Mouse (Mus musculus) liver, adult 2 months (tissue): ENCODE results near the gene Eif2ak4. TPM values are rescaled to one million over a fixed set of nuclear protein-coding genes. Genes with fewer than 3 reads are reported as not detected.

Experiments used
- DNase-seq: peaks from one replicate; pipeline ENCODE4 v3.0.0-alpha.2; 2011; ENCODE audit warnings: low read depth, low spot score; ENCODE audit errors: extremely low read depth
- H3K27ac ChIP-seq: fragments of 200-500 bp; replicated peaks from 2 replicates; pipeline ENCODE4 v1.5.1; 2012; ENCODE audit warnings: low read depth, mild to moderate bottlenecking, control low read depth, inconsistent platforms, low read length; ENCODE audit not compliant: insufficient read depth
- H3K27me3 ChIP-seq: fragments of 200-500 bp; 2 replicates; pipeline ENCODE4 v1.6.1; 2012; ENCODE audit warnings: mild to moderate bottlenecking, moderate library complexity, low read length, inconsistent platforms; ENCODE audit not compliant: control insufficient read depth, insufficient read depth
- H3K36me3 ChIP-seq: fragments of 200-500 bp; 2 replicates; pipeline ENCODE4 v1.6.1; 2012; ENCODE audit warnings: low read length, inconsistent platforms; ENCODE audit not compliant: control insufficient read depth, insufficient read depth
- H3K4me1 ChIP-seq: fragments of 200-500 bp; 2 replicates; pipeline ENCODE4 v1.6.1; 2011; ENCODE audit warnings: low read length; ENCODE audit not compliant: control insufficient read depth, insufficient read depth
- H3K4me3 ChIP-seq: fragments of 200-500 bp; 2 replicates; pipeline ENCODE4 v1.5.1; 2011; ENCODE audit warnings: low read depth, mild to moderate bottlenecking, control low read depth, low read length, moderate library complexity; ENCODE audit not compliant: insufficient read depth
- H3K79me2 ChIP-seq: fragments of 200-500 bp; 2 replicates; pipeline ENCODE4 v1.6.1; 2012; ENCODE audit warnings: inconsistent platforms, mild to moderate bottlenecking, low read length, moderate library complexity; ENCODE audit not compliant: control insufficient read depth, insufficient read depth
- H3K9ac ChIP-seq: fragments of 200-500 bp; 2 replicates; pipeline ENCODE4 v1.6.1; 2012; ENCODE audit warnings: low read depth, mild to moderate bottlenecking, control low read depth, inconsistent platforms, low read length
- CTCF ChIP-seq: fragments of 200-500 bp; IDR thresholded peaks from 2 replicates; pipeline ENCODE4 v1.5.1; 2011; ENCODE audit warnings: low read depth, low read length, control low read depth
- POLR2A ChIP-seq: fragments of 200-500 bp; IDR thresholded peaks from 2 replicates; pipeline ENCODE4 v1.6.1; 2011; ENCODE audit warnings: low read length, control low read depth; ENCODE audit not compliant: insufficient read depth; ENCODE audit errors: extremely low read depth
- WGBS: fragments of 180-500 bp; shearing (Covaris S2); methylation state at CpG from one replicate; pipeline ENCODE4 v1.1.7; 2018; 5-methylcytosine and 5-hydroxymethylcytosine counted together
- polyA plus RNA-seq: library from polyadenylated mRNA; depleted of rRNA; stranded (reverse); fragments of >200 nt; gene quantifications from 2 replicates; pipeline ENCODE4 v1.2.3, GENCODE M21; 2012; rRNA removed
- total RNA-seq: library from RNA; depleted of rRNA; stranded (reverse); fragments of >200 nt; gene quantifications from 2 replicates; pipeline ENCODE4 v1.2.3, GENCODE M21; 2014; rRNA removed

Eif2ak4 gene
- total RNA-seq (5.4 and 5.6 TPM in 2 replicates), polyA plus RNA-seq (4.2 and 4.8 TPM in 2 replicates)

DNA sequence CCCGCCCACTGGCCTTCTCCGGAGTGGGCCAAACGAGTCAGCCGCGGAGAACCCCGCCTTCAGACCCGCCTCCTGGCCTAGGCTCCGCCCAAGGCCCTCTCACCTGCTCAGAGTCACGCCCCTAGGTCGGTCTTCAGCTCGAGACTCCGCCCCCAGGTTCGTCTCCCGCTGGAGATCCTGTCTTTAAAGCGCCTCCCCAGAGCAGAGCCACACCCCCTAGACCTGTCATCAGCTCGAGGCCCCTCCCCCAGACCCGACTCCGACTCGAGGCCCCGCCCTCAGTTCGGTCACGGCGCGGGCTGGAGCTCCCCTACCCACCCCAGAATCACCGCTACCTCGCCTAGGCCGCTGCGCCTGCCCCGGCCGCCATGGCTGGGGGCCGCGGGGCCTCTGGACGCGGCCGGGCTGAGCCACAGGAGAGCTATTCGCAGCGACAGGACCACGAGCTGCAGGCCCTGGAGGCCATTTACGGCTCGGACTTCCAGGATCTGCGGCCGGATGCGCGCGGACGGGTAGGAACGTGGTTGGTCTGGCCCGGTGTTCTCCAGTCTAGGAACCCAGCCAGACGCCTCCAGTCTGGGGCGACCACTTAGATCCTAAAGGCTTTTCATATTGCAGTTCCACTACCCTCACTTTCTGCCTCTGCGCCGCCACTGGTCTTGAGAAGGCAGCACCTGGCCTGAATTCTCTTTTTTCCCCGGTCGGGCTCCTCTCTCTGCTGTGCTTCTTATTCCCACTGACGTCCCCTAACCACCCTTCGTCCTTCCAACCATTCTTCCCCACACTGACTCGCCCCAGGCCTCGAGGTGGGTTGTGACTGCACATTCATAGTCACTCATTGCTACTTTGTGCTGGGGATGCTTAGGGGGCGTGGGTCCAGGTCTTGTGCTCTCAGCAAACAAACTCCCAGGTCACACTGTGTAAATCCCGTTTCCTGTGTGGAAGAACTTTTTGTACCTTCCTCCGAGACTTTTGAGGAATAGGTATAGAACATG is at the start of gene Eif2ak4:
Eif2ak4 (plus strand) TSS at position 278 of the 995 bp plus-strand sequence.
- Histone ChIP-seq H3K27ac (peak within 1 kb of the TSS; percentile 68), H3K27me3 (no peaks in the 10 kb centered on the region), H3K79me2 (peaks cover 9% of the 10 kb centered on the region; the same call in 1 of the 2 replicates), H3K4me1 (peaks cover 3% of the 10 kb centered on the region; the same call in 1 of the 2 replicates), H3K36me3 (no peaks in the 10 kb centered on the region), H3K9ac (peak within 1 kb of the TSS; percentile 93), H3K4me3 (peak within 1 kb of the TSS; percentile 92)
- DNase-seq, result peak; percentile 96
- under 1% methylated on average over 61 of the region's 61 CpGs for WGBS
- TF ChIP-seq POLR2A (peak; percentile 70; the same call in 1 of the 2 replicates), CTCF (no peak)

DNA sequence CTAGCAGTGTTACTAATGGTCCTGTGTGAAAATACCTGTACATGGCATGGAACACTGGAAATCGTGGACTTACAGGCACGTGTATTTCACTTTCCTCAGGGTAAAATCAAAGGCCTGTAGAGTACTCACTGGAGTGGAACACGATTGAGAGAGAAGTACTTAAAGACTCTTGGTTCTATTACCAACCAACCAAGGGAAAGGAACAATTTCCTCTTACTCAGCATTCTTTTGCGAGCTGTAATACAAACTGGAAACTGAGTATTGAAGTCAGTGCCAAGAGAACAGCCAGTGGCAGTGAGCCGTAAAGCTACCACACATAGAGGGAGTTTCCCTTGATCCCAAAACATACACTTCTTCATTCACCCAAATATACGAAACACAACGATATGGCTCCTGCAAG is 47.1 kb upstream of the Eif2ak4 start:
- H3K27ac ChIP-seq, result no peak overlapping the region
- WGBS, result 85% methylated on average over 7 of the region's 7 CpGs
- DNase-seq, result no peak
- H3K79me2 ChIP-seq, result no peaks in the 10 kb centered on the region
- no peaks in the 10 kb centered on the region for H3K27me3 ChIP-seq
- TF ChIP-seq POLR2A, result no peak
- TF ChIP-seq CTCF, result no peak
- no peak overlapping the region for H3K4me3 ChIP-seq
- H3K4me1 ChIP-seq, result no peaks in the 10 kb centered on the region
- no peak overlapping the region for H3K9ac ChIP-seq
- no peaks in the 10 kb centered on the region for H3K36me3 ChIP-seq

DNA sequence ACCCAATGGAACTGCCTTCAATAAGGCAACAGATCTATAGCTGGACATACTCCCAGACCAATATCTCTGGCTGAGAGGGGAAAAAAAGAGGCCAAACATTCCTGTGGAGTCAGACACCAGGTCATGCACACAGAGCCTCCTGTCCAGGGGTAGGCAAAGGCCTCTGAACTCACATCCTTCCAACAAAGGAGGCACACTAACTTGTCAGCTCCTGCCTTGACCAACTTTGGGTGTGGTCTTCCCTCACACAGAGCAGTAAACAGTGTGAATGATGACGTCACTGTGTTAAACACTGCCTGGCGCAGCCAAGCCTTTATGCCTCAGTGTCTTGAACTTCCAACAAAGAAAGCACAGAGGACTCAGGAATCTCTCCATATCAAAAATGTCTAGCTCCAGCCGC is 44.5 kb upstream of the Eif2ak4 start:
- H3K27ac ChIP-seq, result no peak overlapping the region
- WGBS, result 61% methylated on average over 3 of the region's 3 CpGs
- H3K36me3 ChIP-seq, result no peaks in the 10 kb centered on the region
- no peaks in the 10 kb centered on the region for H3K27me3 ChIP-seq
- TF ChIP-seq POLR2A, result no peak
- no peak for TF ChIP-seq CTCF
- no peak overlapping the region for H3K9ac ChIP-seq
- DNase-seq, result no peak
- no peaks in the 10 kb centered on the region for H3K4me1 ChIP-seq
- H3K4me3 ChIP-seq, result no peak overlapping the region
- H3K79me2 ChIP-seq, result no peaks in the 10 kb centered on the region

DNA sequence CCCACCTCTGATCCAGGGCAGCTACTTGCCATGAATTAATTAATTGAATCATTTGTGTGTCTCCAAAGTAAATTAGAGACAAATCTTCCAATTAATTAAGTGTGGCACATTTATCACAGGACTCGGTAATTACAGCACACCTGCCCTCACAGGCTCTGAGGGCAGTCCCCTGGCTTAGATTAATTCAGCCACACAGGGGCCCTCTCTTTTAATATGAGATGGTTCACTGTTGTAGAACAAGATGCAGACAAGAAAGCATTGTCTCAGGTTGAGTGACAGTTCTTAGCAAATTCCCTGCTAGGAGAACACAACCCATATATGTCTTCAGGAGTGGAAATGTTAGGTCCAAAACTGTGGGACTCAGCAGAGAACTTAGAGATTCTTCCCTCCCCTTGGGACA is 42.9 kb upstream of the Eif2ak4 start:
- TF ChIP-seq CTCF (no peak), POLR2A (no peak)
- H3K4me1 ChIP-seq, result no peaks in the 10 kb centered on the region
- WGBS, result 78% methylated on average over 1 of the region's 1 CpGs
- DNase-seq, result no peak
- H3K9ac ChIP-seq, result no peak overlapping the region
- no peaks in the 10 kb centered on the region for H3K36me3 ChIP-seq
- no peaks in the 10 kb centered on the region for H3K27me3 ChIP-seq
- no peaks in the 10 kb centered on the region for H3K79me2 ChIP-seq
- H3K4me3 ChIP-seq, result no peak overlapping the region
- no peak overlapping the region for H3K27ac ChIP-seq

DNA sequence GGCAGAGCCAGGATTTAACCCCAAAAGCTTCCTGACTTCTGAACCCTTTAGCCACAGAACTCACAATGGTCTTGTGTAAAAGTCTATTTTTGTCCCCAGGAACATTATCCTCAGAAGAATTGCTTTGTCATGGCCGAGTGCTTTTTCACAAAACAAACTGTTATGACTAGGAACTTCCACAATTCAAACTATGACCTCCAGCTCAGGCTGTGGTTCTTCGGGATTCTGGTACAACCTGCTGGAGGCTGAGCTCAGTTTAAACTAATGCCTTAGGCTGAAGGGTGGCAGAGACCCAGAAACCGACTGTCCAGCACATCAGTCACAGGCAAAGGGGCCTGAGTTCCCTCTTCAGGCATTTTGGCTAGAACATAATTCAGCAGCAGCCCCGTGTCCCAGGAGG is 34.9 kb upstream of the Eif2ak4 start:
- Histone ChIP-seq H3K27ac (no peak overlapping the region), H3K79me2 (no peaks in the 10 kb centered on the region), H3K36me3 (no peaks in the 10 kb centered on the region), H3K27me3 (no peaks in the 10 kb centered on the region), H3K4me1 (no peaks in the 10 kb centered on the region), H3K4me3 (no peak overlapping the region), H3K9ac (no peak overlapping the region)
- WGBS, result 46% methylated on average over 4 of the region's 4 CpGs
- no peak for DNase-seq
- no peak for TF ChIP-seq CTCF
- TF ChIP-seq POLR2A, result no peak

DNA sequence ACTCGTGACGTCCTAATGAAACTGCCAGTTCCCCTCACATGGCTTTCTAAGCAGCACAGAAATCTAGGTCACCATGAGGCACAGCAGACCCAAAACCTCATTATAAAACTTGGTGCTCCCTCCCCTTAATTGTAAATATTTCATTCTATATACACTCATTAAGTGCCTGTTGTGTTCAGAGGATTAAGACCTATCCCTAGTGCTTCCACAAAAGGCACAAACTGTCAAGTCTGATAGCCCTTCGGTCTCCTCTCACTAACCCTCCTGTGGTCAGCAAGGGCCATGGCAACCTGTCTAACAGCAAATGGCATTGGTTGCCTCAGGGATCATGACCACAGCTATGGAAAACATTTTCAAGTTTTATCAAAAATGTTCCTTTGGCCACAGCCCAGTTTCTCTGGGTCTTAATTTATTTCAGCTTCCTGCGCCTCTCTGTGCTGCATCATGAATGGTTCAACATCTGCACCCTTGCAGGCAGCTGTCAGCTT is 34.5 kb upstream of the Eif2ak4 start:
- no peaks in the 10 kb centered on the region for H3K36me3 ChIP-seq
- no peaks in the 10 kb centered on the region for H3K79me2 ChIP-seq
- WGBS, result 77% methylated on average over 4 of the region's 4 CpGs
- no peak overlapping the region for H3K27ac ChIP-seq
- no peaks in the 10 kb centered on the region for H3K4me1 ChIP-seq
- no peak for DNase-seq
- H3K4me3 ChIP-seq, result no peak overlapping the region
- H3K9ac ChIP-seq, result no peak overlapping the region
- no peaks in the 10 kb centered on the region for H3K27me3 ChIP-seq
- no peak for TF ChIP-seq POLR2A
- TF ChIP-seq CTCF, result no peak
